Mouse (Mus musculus): ENCODE results near the gene Isg20.

GRCm38 (mm10) chr7:78926156-78926555, 12.9 kb downstream of the Isg20 start:
- no peak for TF ChIP-seq CTCF (IDR thresholded peaks at IDR 0.05; ENCODE audit: borderline replicate concordance, control insufficient read depth, extremely low read depth, insufficient read depth, low read length, poor library complexity)
- no peak for TF ChIP-seq POLR2A (IDR thresholded peaks at IDR 0.05; ENCODE audit: control insufficient read depth, extremely low read depth, insufficient read depth, low read length, poor library complexity)

Measured in thymus, adult 2 months (tissue).